Mouse (Mus musculus) hindbrain, embryonic 16.5 days (tissue): Measurements from ENCODE around the gene Gm20662. TPM values are rescaled to one million over a fixed set of nuclear protein-coding genes. Genes with fewer than 3 reads are reported as not detected.

Source experiments
- ATAC-seq: fragments of 200-750 bp; cut with Nextera tagmentation; 2 replicates; pipeline ENCODE4 v1.8.0; 2017; ENCODE audit warnings: moderate TSS enrichment, moderate library complexity
- H3K27ac ChIP-seq: fragments of 300-500 bp; sonication (generic); 2 replicates; pipeline ENCODE4 v1.5.1; 2014; ENCODE audit warnings: low read depth, mild to moderate bottlenecking, control low read depth, low read length, moderate library complexity
- H3K27me3 ChIP-seq: fragments of 300-500 bp; sonication (generic); replicated peaks from 2 replicates; pipeline ENCODE4 v1.6.1; 2014; ENCODE audit warnings: low read length; ENCODE audit not compliant: control insufficient read depth, insufficient read depth
- H3K36me3 ChIP-seq: fragments of 300-500 bp; sonication (generic); 2 replicates; pipeline ENCODE4 v1.6.1; 2014; ENCODE audit warnings: mild to moderate bottlenecking, low read length, moderate library complexity, mixed read lengths; ENCODE audit not compliant: control insufficient read depth, insufficient read depth
- H3K4me1 ChIP-seq: fragments of 300-500 bp; sonication (generic); 2 replicates; pipeline ENCODE4 v1.6.1; 2014; ENCODE audit warnings: low read depth, low read length; ENCODE audit not compliant: control insufficient read depth, insufficient read depth
- H3K4me2 ChIP-seq: fragments of 300-500 bp; sonication (generic); 2 replicates; pipeline ENCODE4 v1.6.1; 2014; ENCODE audit warnings: mild to moderate bottlenecking, low read length, control low read depth, moderate library complexity
- H3K4me3 ChIP-seq: fragments of 300-500 bp; sonication (generic); 2 replicates; pipeline ENCODE4 v1.5.1; 2014; ENCODE audit warnings: mild to moderate bottlenecking, low read length, control low read depth, moderate library complexity
- H3K9ac ChIP-seq: fragments of 300-500 bp; sonication (generic); 2 replicates; pipeline ENCODE4 v1.6.1; 2014; ENCODE audit warnings: low read depth, mild to moderate bottlenecking, control low read depth, low read length, moderate library complexity
- H3K9me3 ChIP-seq: fragments of 300-500 bp; sonication (generic); 2 replicates; pipeline ENCODE4 v1.6.1; 2014; ENCODE audit warnings: mild to moderate bottlenecking, low read length, moderate library complexity; ENCODE audit not compliant: control insufficient read depth
- WGBS: fragments of 180-500 bp; shearing (Covaris S2); extraction: QIAGEN DNeasy Blood & Tissue Kit; methylation state at CpG from one replicate; pipeline ENCODE4 v1.1.7; 2014; 5-methylcytosine and 5-hydroxymethylcytosine counted together
- polyA plus RNA-seq: library from polyadenylated mRNA; unstranded; fragments of >200 nt; fragmentation: Nextera tagmentation; extraction: Ambion mirVana; gene quantifications from 2 replicates; pipeline ENCODE4 v1.2.1, GENCODE M21; 2015

Gene Gm20662
- polyA plus RNA-seq, 1 experiment from 2014 or later: 1.5 TPM

DNA sequence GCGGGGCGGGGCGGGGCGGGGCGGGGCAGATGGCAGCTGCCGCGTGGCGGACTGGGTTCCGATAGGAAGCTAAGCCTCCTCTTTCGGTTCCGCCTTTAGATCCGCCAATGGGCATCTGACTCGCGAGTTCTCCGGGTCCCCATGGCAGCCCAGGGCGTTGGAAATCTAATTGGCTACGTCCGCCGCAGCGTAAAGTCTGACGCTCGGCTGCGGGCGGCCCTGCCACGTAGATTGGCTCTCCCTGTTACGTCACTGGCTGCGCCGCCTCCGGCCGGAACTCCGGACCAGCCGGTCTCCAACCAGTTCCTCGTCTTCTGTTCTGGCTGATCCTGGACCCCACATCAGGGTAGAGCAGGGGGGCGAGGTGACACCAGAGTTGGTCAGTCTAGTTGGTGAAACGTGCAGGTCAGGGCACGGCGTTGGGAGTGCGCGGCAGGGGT is 52.9 kb downstream of the Gm20662 start, which contains the start of gene Gmppb:
Gene Gmppb, plus strand, starts transcription at position 227 of the 440 bp plus-strand sequence.
- under 1% methylated on average over 33 of the region's 39 CpGs for WGBS
- peaks cover 21% of the 10 kb centered on the region for H3K4me1 ChIP-seq
- H3K27me3 ChIP-seq: no peaks in the 10 kb centered on the region
- no peaks in the 10 kb centered on the region for H3K9me3 ChIP-seq
- H3K9ac ChIP-seq: peak within 1 kb of the TSS; percentile 75
- peaks cover 29% of the 10 kb centered on the region for H3K36me3 ChIP-seq
- peak within 1 kb of the TSS; percentile 72 for H3K4me3 ChIP-seq
- peak within 1 kb of the TSS; percentile 91 for H3K4me2 ChIP-seq
- peak within 1 kb of the TSS; percentile 71 for H3K27ac ChIP-seq
- ATAC-seq: peak; percentile 95

DNA sequence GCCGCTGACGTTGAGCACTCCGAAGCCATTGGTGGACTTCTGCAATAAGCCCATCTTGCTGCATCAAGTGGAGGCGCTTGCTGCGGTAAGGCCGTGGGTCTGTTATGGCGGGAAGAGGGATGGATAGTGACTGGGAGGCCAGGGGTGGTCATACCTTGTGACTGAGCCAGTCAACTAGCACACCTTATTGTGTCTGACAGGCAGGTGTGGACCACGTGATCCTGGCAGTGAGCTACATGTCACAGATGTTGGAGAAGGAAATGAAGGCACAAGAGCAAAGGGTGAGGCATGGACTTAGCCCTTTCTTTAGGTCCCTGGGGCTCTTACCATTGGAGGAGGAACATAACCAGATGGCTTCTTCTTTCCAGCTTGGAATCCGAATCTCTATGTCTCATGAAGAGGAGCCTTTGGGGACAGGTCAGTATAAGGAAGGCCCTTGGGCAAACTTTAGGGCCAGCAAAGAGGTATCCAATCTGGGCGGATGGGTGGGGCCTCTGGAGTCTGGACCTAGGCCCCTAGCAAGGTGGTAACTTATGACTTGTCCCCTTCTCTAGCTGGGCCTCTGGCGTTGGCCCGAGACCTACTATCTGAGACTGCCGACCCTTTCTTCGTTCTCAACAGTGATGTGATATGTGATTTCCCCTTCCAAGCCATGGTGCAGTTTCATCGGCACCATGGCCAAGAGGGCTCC is 53.6 kb downstream of the Gm20662 start:
- H3K27ac ChIP-seq: peak overlapping the region; percentile 71
- H3K9me3 ChIP-seq: no peaks in the 10 kb centered on the region
- H3K4me3 ChIP-seq: peak overlapping the region; percentile 72
- H3K36me3 ChIP-seq: peaks cover 33% of the 10 kb centered on the region
- no peaks in the 10 kb centered on the region for H3K27me3 ChIP-seq
- peaks cover 21% of the 10 kb centered on the region for H3K4me1 ChIP-seq
- 42% methylated on average over 15 of the region's 15 CpGs for WGBS
- peak overlapping the region; percentile 75 for H3K9ac ChIP-seq
- ATAC-seq: no peak; the same call in 1 of the 2 replicates
- H3K4me2 ChIP-seq: peak overlapping the region; percentile 91

DNA sequence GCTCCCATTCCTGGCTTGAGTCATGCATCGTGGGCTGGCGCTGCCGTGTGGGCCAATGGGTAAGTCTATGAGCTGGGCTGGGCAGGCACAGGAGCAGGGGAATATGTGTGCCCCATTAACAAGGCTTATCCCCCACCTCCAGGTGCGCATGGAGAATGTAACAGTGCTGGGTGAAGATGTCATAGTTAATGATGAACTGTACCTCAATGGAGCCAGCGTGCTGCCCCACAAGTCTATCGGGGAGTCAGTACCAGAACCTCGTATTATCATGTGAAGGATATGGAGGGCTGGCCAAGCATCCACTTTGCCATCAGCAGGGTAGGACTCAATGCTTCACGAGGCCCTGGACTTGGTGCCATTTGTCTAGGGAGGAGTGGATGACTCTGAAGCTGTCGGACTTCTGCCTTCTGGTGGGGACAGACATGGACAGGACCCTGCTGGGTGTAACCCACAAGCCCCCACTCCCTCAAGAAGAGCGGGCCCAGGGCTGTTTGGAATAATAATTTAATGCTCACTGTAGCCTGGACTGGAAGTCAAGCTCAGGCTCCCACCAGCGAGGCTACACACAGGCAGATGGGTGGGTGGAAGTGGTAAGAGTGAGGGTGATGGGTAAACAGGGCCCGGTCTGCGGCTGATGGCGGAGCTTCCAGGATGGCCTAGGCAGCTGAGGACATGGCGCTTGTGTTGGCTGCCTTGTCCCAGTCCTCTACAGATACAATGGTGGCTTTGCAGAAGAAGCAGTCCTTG is 55.2 kb downstream of the Gm20662 start:
- Histone ChIP-seq H3K4me2 (no peak overlapping the region), H3K9me3 (no peaks in the 10 kb centered on the region), H3K36me3 (peaks cover 18% of the 10 kb centered on the region), H3K27ac (no peak overlapping the region), H3K4me3 (no peak overlapping the region), H3K27me3 (no peaks in the 10 kb centered on the region), H3K4me1 (peaks cover 21% of the 10 kb centered on the region), H3K9ac (no peak overlapping the region)
- ATAC-seq: no peak
- WGBS: 94% methylated on average over 15 of the region's 15 CpGs

GRCm38 (mm10) chr9:108051931-108052220 is 55.7 kb downstream of the Gm20662 start:
- no peaks in the 10 kb centered on the region for H3K9me3 ChIP-seq
- H3K9ac ChIP-seq: no peak overlapping the region
- ATAC-seq: no peak
- H3K4me3 ChIP-seq: no peak overlapping the region
- H3K27ac ChIP-seq: no peak overlapping the region
- 85% methylated on average over 4 of the region's 4 CpGs for WGBS
- no peak overlapping the region for H3K4me2 ChIP-seq
- peaks cover 13% of the 10 kb centered on the region for H3K36me3 ChIP-seq
- peaks cover 21% of the 10 kb centered on the region for H3K4me1 ChIP-seq
- no peaks in the 10 kb centered on the region for H3K27me3 ChIP-seq

DNA sequence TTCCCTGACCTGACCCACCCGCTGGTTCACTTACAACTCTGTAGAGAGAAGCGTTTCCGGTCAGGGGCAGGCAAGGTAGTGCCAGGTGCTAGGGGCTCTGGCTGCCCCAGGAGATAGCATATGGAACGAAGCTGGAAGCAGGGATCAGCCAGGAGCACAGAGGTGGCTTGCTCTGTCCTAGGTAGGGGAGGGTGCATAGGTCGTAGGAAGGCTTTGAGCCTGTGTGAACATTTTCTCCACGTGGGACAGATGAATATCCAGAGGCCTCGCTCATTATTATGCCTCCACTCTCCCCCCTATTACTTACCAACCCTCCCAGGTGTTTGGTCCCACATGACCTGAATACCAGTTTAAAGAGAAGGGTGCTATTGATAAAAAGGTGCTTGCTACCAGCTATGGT is 56.3 kb downstream of the Gm20662 start:
- 73% methylated on average over 7 of the region's 7 CpGs for whole genome bisulfite sequencing
- no peak overlapping the region for H3K9ac ChIP-seq
- H3K9me3 ChIP-seq: no peaks in the 10 kb centered on the region
- H3K27ac ChIP-seq: no peak overlapping the region; the same call in 1 of the 2 replicates
- H3K27me3 ChIP-seq: no peaks in the 10 kb centered on the region
- H3K4me1 ChIP-seq: peaks cover 21% of the 10 kb centered on the region
- no peak overlapping the region for H3K4me2 ChIP-seq
- no peak overlapping the region for H3K4me3 ChIP-seq
- peaks cover 10% of the 10 kb centered on the region for H3K36me3 ChIP-seq
- ATAC-seq: no peak

DNA sequence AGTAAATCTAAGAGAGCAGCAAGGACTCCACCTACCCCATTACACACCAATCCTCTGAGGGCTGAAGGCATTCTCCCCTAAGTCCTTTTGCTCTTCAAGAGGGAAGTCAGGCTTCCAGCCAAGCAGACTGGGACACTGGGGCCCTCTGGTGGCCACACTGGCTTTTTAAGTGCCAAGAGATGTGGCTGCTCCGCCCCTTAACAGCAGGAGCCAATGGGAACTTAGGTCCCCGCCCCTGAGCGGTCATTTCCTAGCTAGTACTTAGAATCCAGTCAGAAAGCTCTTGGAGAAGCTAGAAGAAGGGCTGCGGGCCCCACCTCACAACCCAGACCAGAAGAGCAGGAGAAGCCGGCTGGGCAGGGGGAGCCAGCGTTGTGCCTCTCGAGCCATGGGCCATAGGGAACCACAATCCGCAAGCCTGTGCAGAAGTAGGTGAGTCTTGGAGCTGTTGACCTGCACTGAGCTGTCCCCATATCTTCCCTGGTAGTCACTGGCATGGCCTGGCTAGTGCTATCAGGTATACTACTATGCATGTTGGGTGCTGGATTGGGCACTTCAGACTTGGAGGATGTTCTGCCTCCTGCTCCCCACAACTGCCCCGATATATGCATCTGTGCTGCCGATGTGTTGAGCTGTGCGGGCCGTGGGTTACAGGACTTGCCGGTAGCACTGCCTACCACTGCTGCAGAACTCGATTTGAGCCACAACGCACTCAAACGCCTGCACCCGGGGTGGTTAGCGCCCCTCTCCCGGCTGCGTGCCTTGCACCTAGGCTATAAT is 56.9 kb downstream of the Gm20662 start, which contains the start of gene Amigo3:
Gene Amigo3, plus strand, starts transcription at position 275 of the 780 bp plus-strand sequence.
- WGBS: 60% methylated on average over 20 of the region's 20 CpGs
- no peak within 1 kb of the TSS for H3K4me3 ChIP-seq
- H3K4me2 ChIP-seq: peak within 1 kb of the TSS; percentile 40; the same call in 1 of the 2 replicates
- H3K36me3 ChIP-seq: peaks cover 15% of the 10 kb centered on the region
- H3K27ac ChIP-seq: peak within 1 kb of the TSS; percentile 49; the same call in 1 of the 2 replicates
- peak within 1 kb of the TSS; percentile 33; the same call in 1 of the 2 replicates for H3K9ac ChIP-seq
- no peaks in the 10 kb centered on the region for H3K9me3 ChIP-seq
- peaks cover 19% of the 10 kb centered on the region for H3K4me1 ChIP-seq
- no peaks in the 10 kb centered on the region for H3K27me3 ChIP-seq
- peak; percentile 41 for ATAC-seq

DNA sequence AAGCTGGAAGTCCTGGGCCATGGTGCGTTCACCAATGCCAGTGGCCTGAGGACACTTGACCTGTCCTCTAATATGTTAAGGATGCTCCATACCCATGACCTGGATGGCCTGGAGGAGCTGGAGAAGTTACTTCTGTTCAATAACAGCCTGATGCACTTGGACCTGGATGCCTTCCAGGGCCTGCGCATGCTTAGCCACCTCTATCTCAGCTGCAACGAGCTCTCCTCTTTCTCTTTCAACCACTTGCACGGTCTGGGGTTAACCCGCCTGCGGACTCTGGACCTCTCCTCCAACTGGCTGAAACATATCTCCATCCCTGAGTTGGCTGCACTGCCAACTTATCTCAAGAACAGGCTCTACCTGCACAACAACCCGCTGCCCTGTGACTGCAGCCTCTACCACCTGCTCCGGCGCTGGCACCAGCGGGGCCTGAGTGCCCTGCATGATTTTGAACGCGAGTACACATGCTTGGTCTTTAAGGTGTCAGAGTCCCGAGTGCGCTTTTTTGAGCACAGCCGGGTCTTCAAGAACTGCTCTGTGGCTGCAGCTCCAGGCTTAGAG is 57.6 kb downstream of the Gm20662 start:
- Histone ChIP-seq H3K27me3 (no peaks in the 10 kb centered on the region), H3K9ac (no peak overlapping the region), H3K36me3 (peaks cover 15% of the 10 kb centered on the region), H3K4me1 (peaks cover 13% of the 10 kb centered on the region), H3K27ac (no peak overlapping the region), H3K9me3 (no peaks in the 10 kb centered on the region), H3K4me3 (no peak overlapping the region), H3K4me2 (no peak overlapping the region)
- WGBS: 92% methylated on average over 15 of the region's 15 CpGs
- ATAC-seq: no peak

- Histone ChIP-seq H3K36me3 (peaks cover 21% of the 10 kb centered on the region), H3K4me3 (no peak overlapping the region), H3K4me2 (no peak overlapping the region), H3K9ac (no peak overlapping the region), H3K4me1 (peaks cover 12% of the 10 kb centered on the region), H3K9me3 (no peaks in the 10 kb centered on the region), H3K27ac (no peak overlapping the region), H3K27me3 (no peaks in the 10 kb centered on the region)
- no peak for ATAC-seq
- 89% methylated on average over 22 of the region's 22 CpGs for WGBS
Measured at GRCm38 (mm10) chr9:108054331-108055040, 58.3 kb downstream of the Gm20662 start.
